Mouse (Mus musculus): ENCODE measurements around the gene Togaram1. TPM values are rescaled to one million over a fixed set of nuclear protein-coding genes. Genes with fewer than 3 reads are reported as not detected.

Togaram1 gene
- polyA plus RNA-seq (2012; rRNA removed; ENCODE audit: low replicate concordance) = 4.9 and 5.5 TPM in 2 replicates

GRCm38 (mm10) chr12:64965124-64966026 is at the start of gene Togaram1, which contains the start of gene Klhl28:
Gene Togaram1 (plus strand): TSS chr12:64965804.
Gene Klhl28 (minus strand): TSS chr12:64965534.

GRCm38 (mm10) chr12:64917578-64918471 is 47.8 kb upstream of the Togaram1 start, which contains the start of gene Gm527:
Gene Gm527 (plus strand): TSS chr12:64917906.

GRCm38 (mm10) chr12:65036190-65036870 is 70.7 kb downstream of the Togaram1 start, which contains the start of gene Prpf39:
Gene Prpf39 (plus strand): TSS chr12:65036333.

Other genes starting within 250 kb of the Togaram1 start
- 0.42 and 1.4 TPM in 2 replicates for gene Gm527, start 47.9 kb upstream of the Togaram1 start, polyA plus RNA-seq (2012; rRNA removed; ENCODE audit: low replicate concordance)
- gene Klhl28, start 270 bp upstream of the Togaram1 start, polyA plus RNA-seq (2012; rRNA removed; ENCODE audit: low replicate concordance) = 1.7 and 4.2 TPM in 2 replicates
- gene Prpf39, start 70.5 kb downstream of the Togaram1 start, polyA plus RNA-seq (2012; rRNA removed; ENCODE audit: low replicate concordance) = 7.1 and 14.8 TPM in 2 replicates
- 13.7 and 31.1 TPM in 2 replicates for gene Fkbp3, start 108.2 kb downstream of the Togaram1 start, polyA plus RNA-seq (2012; rRNA removed; ENCODE audit: low replicate concordance)
- gene Fancm, start 109.8 kb downstream of the Togaram1 start, polyA plus RNA-seq (2012; rRNA removed; ENCODE audit: low replicate concordance) = 1.9 TPM in 2 replicates
- gene Mis18bp1, start 206.8 kb downstream of the Togaram1 start, polyA plus RNA-seq (2012; rRNA removed; ENCODE audit: low replicate concordance) = 0.04 and 0.06 TPM in 2 replicates